Mouse (Mus musculus) megakaryocyte, embryonic 14.5 days (primary cell): Measurements from ENCODE around the gene Lnpk.

ENCODE experiments used
- FLI1 ChIP-seq: IDR thresholded peaks from 2 replicates; pipeline ENCODE4 v1.6.1; 2012; ENCODE audit warnings: low read length, inconsistent platforms, mixed read lengths
- GATA1 ChIP-seq: IDR thresholded peaks from 3 replicates; pipeline ENCODE4 v1.6.1; 2012; ENCODE audit warnings: mixed read lengths, low read length, inconsistent platforms, borderline replicate concordance

DNA sequence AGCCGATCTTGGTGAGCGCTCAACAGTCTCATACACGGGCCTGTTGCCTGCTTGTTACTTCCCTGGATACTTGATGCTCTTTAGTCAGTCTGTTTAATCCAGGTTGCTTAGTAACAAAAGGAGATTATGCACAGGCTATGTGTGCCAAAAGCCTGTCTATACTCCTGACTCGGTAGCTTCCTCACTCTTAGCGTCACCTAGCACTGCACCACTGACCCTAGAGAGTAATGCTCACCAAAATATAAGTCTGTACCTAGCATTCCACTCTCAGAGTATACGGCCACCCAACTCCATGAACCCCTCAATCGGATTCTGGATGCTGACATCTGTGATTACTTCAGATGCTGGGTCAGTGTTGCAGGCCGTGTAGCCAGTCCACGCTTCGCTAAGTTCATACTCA, 97.1 kb downstream of the Lnpk start:
- TF ChIP-seq GATA1 (no peak), FLI1 (no peak)
